Mouse (Mus musculus): ENCODE measurements around the gene Cox7c. TPM values are rescaled to one million over a fixed set of nuclear protein-coding genes. Genes with fewer than 3 reads are reported as not detected.

The Cox7c gene
- total RNA-seq (2023): 100 to 1,000 TPM; 151 to 169 TPM

DNA sequence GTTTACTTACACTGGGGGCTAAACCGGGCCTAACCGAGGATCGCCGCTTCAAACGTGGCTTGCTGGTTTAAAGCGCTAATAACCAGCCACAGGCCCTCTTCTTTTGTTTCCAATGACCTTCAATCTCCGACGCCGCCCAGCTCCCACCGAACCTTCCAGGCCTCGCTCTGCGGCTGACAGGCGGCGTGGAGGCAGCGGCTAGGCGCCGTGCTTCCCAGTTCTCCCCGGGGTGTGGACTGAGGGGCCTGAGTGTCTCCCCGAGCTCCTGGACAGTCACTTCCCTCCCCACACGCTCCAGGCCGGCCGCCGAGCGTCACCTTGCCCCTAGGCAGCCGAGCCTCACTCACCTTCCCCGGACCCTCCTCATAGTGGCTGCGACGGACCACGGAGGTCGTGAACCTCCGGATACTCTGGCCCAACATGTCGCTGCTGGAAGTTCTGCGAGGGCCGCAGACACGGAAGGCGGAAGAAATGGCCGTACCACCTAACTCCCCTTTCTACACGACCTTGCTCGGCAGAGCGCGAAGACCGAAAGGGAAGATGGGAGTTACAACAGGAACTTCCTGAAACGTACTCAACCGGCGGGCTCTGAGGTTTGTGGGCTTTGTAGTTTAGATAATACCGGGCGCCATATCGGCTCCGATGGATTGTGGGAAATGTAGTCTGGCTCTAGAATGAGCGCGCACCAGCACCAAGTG lies at the start of gene Cox7c:
TSS of gene Cox7c (minus strand) at position 651 of the 698 bp plus-strand sequence.

